Mouse (Mus musculus): ENCODE results near the gene Cdk17.
A peak's percentile ranks its signal among the peaks of the same experiment; 100 is the strongest.

The Cdk17 gene

GRCm38 (mm10) chr10:93143285-93143985, 17.2 kb upstream of the Cdk17 start:
- peak; percentile 22 for DNase-seq (ENCODE audit: low read depth)

GRCm38 (mm10) chr10:93143986-93144314, 16.7 kb upstream of the Cdk17 start:
- DNase-seq (ENCODE audit: low read depth): no peak

- DNase-seq (ENCODE audit: low read depth): no peak
These were observed 16.1 kb upstream of the Cdk17 start for GRCm38 (mm10) chr10:93144579-93144978.

GRCm38 (mm10) chr10:93145088-93145487, 15.6 kb upstream of the Cdk17 start:
- peak; percentile 38 for DNase-seq (ENCODE audit: low read depth)

- DNase-seq (ENCODE audit: low read depth): no peak
These were observed 14.1 kb upstream of the Cdk17 start for GRCm38 (mm10) chr10:93146601-93147000.

GRCm38 (mm10) chr10:93147691-93148090, 13.0 kb upstream of the Cdk17 start:
- no peak for DNase-seq (ENCODE audit: low read depth)

GRCm38 (mm10) chr10:93149597-93149996, 11.1 kb upstream of the Cdk17 start:
- DNase-seq (ENCODE audit: low read depth): no peak

GRCm38 (mm10) chr10:93151775-93152174, 8.9 kb upstream of the Cdk17 start:
- no peak for DNase-seq (ENCODE audit: low read depth)

- no peak for DNase-seq (ENCODE audit: low read depth)
These were observed 8.0 kb upstream of the Cdk17 start for GRCm38 (mm10) chr10:93152698-93153097.

- DNase-seq (ENCODE audit: low read depth): peak; percentile 55
These were observed 7.3 kb upstream of the Cdk17 start for GRCm38 (mm10) chr10:93153404-93153803.

GRCm38 (mm10) chr10:93159651-93160496, 801 bp upstream of the Cdk17 start:
- peak; percentile 89 for DNase-seq (ENCODE audit: low read depth)

- DNase-seq (ENCODE audit: low read depth): peak; percentile 93
These were observed 223 bp upstream of the Cdk17 start for GRCm38 (mm10) chr10:93160497-93160806.

GRCm38 (mm10) chr10:93161511-93162275, 1.0 kb downstream of the Cdk17 start:
- DNase-seq (ENCODE audit: low read depth): peak; percentile 79

GRCm38 (mm10) chr10:93162276-93162971, 1.7 kb downstream of the Cdk17 start:
- peak; percentile 75 for DNase-seq (ENCODE audit: low read depth)

GRCm38 (mm10) chr10:93162972-93163660, 2.4 kb downstream of the Cdk17 start:
- peak; percentile 59 for DNase-seq (ENCODE audit: low read depth)

- peak; percentile 43 for DNase-seq (ENCODE audit: low read depth)
These were observed 3.2 kb downstream of the Cdk17 start for GRCm38 (mm10) chr10:93163711-93164488.

- DNase-seq (ENCODE audit: low read depth): peak; percentile 85
These were observed 5.0 kb downstream of the Cdk17 start for GRCm38 (mm10) chr10:93165416-93166381.

GRCm38 (mm10) chr10:93166382-93166769, 5.7 kb downstream of the Cdk17 start:
- DNase-seq (ENCODE audit: low read depth): peak; percentile 80

GRCm38 (mm10) chr10:93167311-93167710, 6.6 kb downstream of the Cdk17 start:
- peak; percentile 81 for DNase-seq (ENCODE audit: low read depth)

GRCm38 (mm10) chr10:93168067-93168466, 7.4 kb downstream of the Cdk17 start:
- peak; percentile 78 for DNase-seq (ENCODE audit: low read depth)

Measured in induced T-regulatory cell, adult 2 months (primary cell).